Mouse (Mus musculus) gastrocnemius, postnatal 25 days (tissue): ENCODE measurements around the gene 1700088E04Rik. TPM values are rescaled to one million over a fixed set of nuclear protein-coding genes. Genes with fewer than 3 reads are reported as not detected.

Source experiments
- DNase-seq: peaks from one replicate; pipeline ENCODE4 v3.0.0; 2022
- total RNA-seq, 2 experiments: library from RNA; stranded (reverse); gene quantifications; 1 replicate in 1 of 2; 2 replicates in 1 of 2; pipeline ENCODE4 v1.2.3; 2021

The 1700088E04Rik gene
- total RNA-seq, 2 experiments from 2014 or later = 0.56 to 1.6 TPM

- DNase-seq = no peak
Measured at GRCm38 (mm10) chr15:79098868-79099267, 42.2 kb downstream of the 1700088E04Rik start.

GRCm38 (mm10) chr15:79098220-79098619 is 42.8 kb downstream of the 1700088E04Rik start:
- no peak for DNase-seq

- DNase-seq = peak; percentile 79
Measured at GRCm38 (mm10) chr15:79097611-79098025, 43.4 kb downstream of the 1700088E04Rik start.

- DNase-seq = no peak
Measured at GRCm38 (mm10) chr15:79097135-79097534, 43.9 kb downstream of the 1700088E04Rik start.

- DNase-seq = no peak
Measured at GRCm38 (mm10) chr15:79096556-79096955, 44.5 kb downstream of the 1700088E04Rik start.

- no peak for DNase-seq
Measured at GRCm38 (mm10) chr15:79095483-79095882, 45.6 kb downstream of the 1700088E04Rik start.

GRCm38 (mm10) chr15:79093083-79093839 is 47.8 kb downstream of the 1700088E04Rik start:
- DNase-seq = peak; percentile 31

- DNase-seq = no peak
Measured at GRCm38 (mm10) chr15:79092284-79092683, 48.8 kb downstream of the 1700088E04Rik start.

- DNase-seq = no peak
Measured at GRCm38 (mm10) chr15:79079567-79079966, 61.5 kb downstream of the 1700088E04Rik start.

Other genes starting within 250 kb of the 1700088E04Rik start
- under 1 TPM in 1 of 2 experiments, not detected in 1; 0.11 TPM for gene Gm49510, start 241.6 kb downstream of the 1700088E04Rik start, total RNA-seq
- gene Sh3bp1, start 241.5 kb downstream of the 1700088E04Rik start, total RNA-seq = 1 to 10 TPM; 2.6 to 3.1 TPM
- 1 to 10 TPM; 2.3 TPM for gene Pdxp, start 227.3 kb downstream of the 1700088E04Rik start, total RNA-seq
- 100 to 1,000 TPM; 224 to 270 TPM for gene Lgals1, start 214.5 kb downstream of the 1700088E04Rik start, total RNA-seq
- gene Nol12, start 206.3 kb downstream of the 1700088E04Rik start, total RNA-seq = 10 to 100 TPM; 22.2 to 23.1 TPM
- gene Triobp, start 193.5 kb downstream of the 1700088E04Rik start, total RNA-seq = 10 to 100 TPM; 35.3 to 42.2 TPM
- gene H1f0, start 112.8 kb downstream of the 1700088E04Rik start, total RNA-seq = 10 to 100 TPM; 73.2 to 75.3 TPM
- gene Galr3, start 99.4 kb downstream of the 1700088E04Rik start, total RNA-seq = not detected
- gene Ankrd54, start 78.4 kb downstream of the 1700088E04Rik start, total RNA-seq = 1 to 10 TPM; 3.6 to 4.4 TPM
- gene Eif3l, start 66.1 kb downstream of the 1700088E04Rik start, total RNA-seq = 10 to 100 TPM; 46.3 to 53.2 TPM
- 10 to 100 TPM; 14.0 to 15.0 TPM for gene Micall1, start 32.4 kb downstream of the 1700088E04Rik start, total RNA-seq
- gene Polr2f, start 244 bp downstream of the 1700088E04Rik start, total RNA-seq = 10 to 100 TPM; 65.8 to 66.9 TPM
- 1 to 10 TPM; 1.3 to 1.8 TPM for gene Sox10, start 24.0 kb upstream of the 1700088E04Rik start, total RNA-seq
- 10 to 100 TPM; 24.8 to 28.5 TPM for gene Pick1, start 87.9 kb upstream of the 1700088E04Rik start, total RNA-seq
- under 1 TPM; 0.23 to 0.54 TPM for gene Gm49486, start 88.1 kb upstream of the 1700088E04Rik start, total RNA-seq
- under 1 TPM in 1 of 2 experiments, not detected in 1; 0.20 TPM for gene Slc16a8, start 113.5 kb upstream of the 1700088E04Rik start, total RNA-seq
- 1 to 10 TPM; 1.6 to 1.9 TPM for gene Baiap2l2, start 144.3 kb upstream of the 1700088E04Rik start, total RNA-seq
- 10 to 100 TPM; 15.0 to 16.0 TPM for gene Pla2g6, start 187.1 kb upstream of the 1700088E04Rik start, total RNA-seq
- gene Maff, start 205.4 kb upstream of the 1700088E04Rik start, total RNA-seq = 1 to 10 TPM; 2.7 to 3.8 TPM